Mouse (Mus musculus) heart, postnatal 0 days (tissue): ENCODE data around the gene Vasn. TPM values are rescaled to one million over a fixed set of nuclear protein-coding genes. Genes with fewer than 3 reads are reported as not detected.

ENCODE experiments used
- ATAC-seq: fragments of 200-750 bp; cut with Nextera tagmentation; 2 replicates; pipeline ENCODE4 v1.8.0; 2017; ENCODE audit warnings: low read depth, moderate number of reproducible peaks, moderate library complexity; ENCODE audit not compliant: insufficient read depth
- DNase-seq: peaks from one replicate; pipeline ENCODE4 v3.0.0-alpha.2; 2016; ENCODE audit warnings: low spot score
- H3K27ac ChIP-seq: fragments of 300-500 bp; sonication (generic); 2 replicates; pipeline ENCODE4 v1.5.1; 2014; ENCODE audit warnings: low read depth, mild to moderate bottlenecking
- H3K27me3 ChIP-seq: fragments of 300-500 bp; sonication (generic); 2 replicates; pipeline ENCODE4 v1.6.1; 2014; ENCODE audit warnings: low read length, mixed read lengths; ENCODE audit not compliant: control insufficient read depth, insufficient read depth
- H3K36me3 ChIP-seq: fragments of 300-500 bp; sonication (generic); replicated peaks from 2 replicates; pipeline ENCODE4 v1.6.1; 2014; ENCODE audit warnings: low read length, mixed read lengths; ENCODE audit not compliant: control insufficient read depth, insufficient read depth
- H3K4me1 ChIP-seq: fragments of 300-500 bp; sonication (generic); 2 replicates; pipeline ENCODE4 v1.6.1; 2014; ENCODE audit warnings: antibody characterized with exemption; ENCODE audit not compliant: control insufficient read depth, insufficient read depth
- H3K4me2 ChIP-seq: fragments of 300-500 bp; sonication (generic); 2 replicates; pipeline ENCODE4 v1.6.1; 2014; ENCODE audit warnings: low read depth, mild to moderate bottlenecking, low read length, moderate library complexity
- H3K4me3 ChIP-seq: fragments of 300-500 bp; sonication (generic); 2 replicates; pipeline ENCODE4 v1.5.1; 2014; ENCODE audit warnings: low read depth, low read length
- H3K9ac ChIP-seq: fragments of 300-500 bp; sonication (generic); replicated peaks from 2 replicates; pipeline ENCODE4 v1.6.1; 2014; ENCODE audit warnings: low read depth, low read length, mixed read lengths
- H3K9me3 ChIP-seq: fragments of 300-500 bp; sonication (generic); replicated peaks from 2 replicates; pipeline ENCODE4 v1.6.1; 2016; ENCODE audit warnings: low read length; ENCODE audit not compliant: control insufficient read depth
- CTCF ChIP-seq: IDR thresholded peaks from 2 replicates; pipeline ENCODE4 v1.5.1; 2016; ENCODE audit warnings: antibody characterized with exemption, control low read depth, low read depth
- EP300 ChIP-seq: IDR thresholded peaks from 2 replicates; pipeline ENCODE4 v1.6.1; 2016; ENCODE audit warnings: antibody characterized with exemption, low read depth
- WGBS: fragments of 180-500 bp; shearing (Covaris S2); extraction: QIAGEN DNeasy Blood & Tissue Kit; methylation state at CpG from one replicate; pipeline ENCODE4 v1.1.7; 2014; 5-methylcytosine and 5-hydroxymethylcytosine counted together
- polyA plus RNA-seq: library from polyadenylated mRNA; unstranded; fragments of >200 nt; fragmentation: Nextera tagmentation; extraction: Ambion mirVana; gene quantifications from 2 replicates; pipeline ENCODE4 v1.2.1, GENCODE M21; 2015
- total RNA-seq: library from RNA; depleted of rRNA; stranded (reverse); fragments of >200 nt; gene quantifications from 2 replicates; pipeline ENCODE4 v1.2.3, GENCODE M21; 2014; ENCODE audit warnings: low replicate concordance

The Vasn gene
- total and polyA plus RNA-seq, 2 experiments from 2014 or later: 9.3 to 38.7 TPM

DNA sequence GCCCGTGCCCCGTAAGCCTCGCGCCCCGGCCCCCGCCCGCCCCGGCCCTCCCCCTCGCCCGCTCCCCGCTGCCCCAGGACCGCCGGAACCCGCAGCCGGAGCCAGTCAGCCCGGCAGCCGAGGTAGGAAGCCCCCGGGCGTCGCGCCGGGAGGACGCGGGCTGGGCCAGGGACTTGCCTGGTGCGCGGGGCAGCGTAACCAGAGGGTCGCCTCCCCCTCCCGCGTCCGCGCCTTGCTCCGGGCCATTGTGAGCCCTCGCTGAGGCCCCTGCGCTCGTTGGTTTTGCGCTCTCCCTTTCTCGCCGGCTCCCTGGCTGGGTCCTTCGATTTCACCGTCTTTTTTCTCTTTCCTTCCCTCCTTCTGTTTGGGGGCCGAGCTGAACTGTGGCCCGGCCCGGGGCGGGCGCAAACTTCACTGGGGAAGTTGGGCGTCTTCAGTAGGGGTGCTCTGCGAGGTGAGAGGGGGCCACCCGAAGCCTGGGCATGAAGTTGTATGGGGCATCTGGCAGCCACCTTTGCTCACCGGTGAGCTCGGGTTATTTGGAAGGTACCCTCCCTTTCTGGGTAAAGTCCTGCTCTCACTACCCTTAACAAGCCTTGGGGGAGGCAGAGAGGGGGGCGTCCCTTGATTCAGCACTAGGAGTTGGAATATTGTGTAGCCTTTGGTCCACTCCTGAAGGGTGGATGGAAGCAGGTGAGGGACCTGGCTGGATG lies 44.8 kb upstream of the Vasn start:
- Histone ChIP-seq H3K4me1 (peaks cover 46% of the 10 kb centered on the region), H3K4me2 (peak overlapping the region; percentile 91), H3K27me3 (no peaks in the 10 kb centered on the region), H3K4me3 (peak overlapping the region; percentile 82), H3K27ac (peak overlapping the region; percentile 94), H3K9ac (peak overlapping the region; percentile 86), H3K9me3 (no peaks in the 10 kb centered on the region), H3K36me3 (peaks cover 14% of the 10 kb centered on the region; the same call in 1 of the 2 replicates)
- peak; percentile 16; the same call in 1 of the 2 replicates for ATAC-seq
- WGBS: under 1% methylated on average over 35 of the region's 52 CpGs
- peak; percentile 20 for DNase-seq
- TF ChIP-seq CTCF: no peak
- TF ChIP-seq EP300: no peak

DNA sequence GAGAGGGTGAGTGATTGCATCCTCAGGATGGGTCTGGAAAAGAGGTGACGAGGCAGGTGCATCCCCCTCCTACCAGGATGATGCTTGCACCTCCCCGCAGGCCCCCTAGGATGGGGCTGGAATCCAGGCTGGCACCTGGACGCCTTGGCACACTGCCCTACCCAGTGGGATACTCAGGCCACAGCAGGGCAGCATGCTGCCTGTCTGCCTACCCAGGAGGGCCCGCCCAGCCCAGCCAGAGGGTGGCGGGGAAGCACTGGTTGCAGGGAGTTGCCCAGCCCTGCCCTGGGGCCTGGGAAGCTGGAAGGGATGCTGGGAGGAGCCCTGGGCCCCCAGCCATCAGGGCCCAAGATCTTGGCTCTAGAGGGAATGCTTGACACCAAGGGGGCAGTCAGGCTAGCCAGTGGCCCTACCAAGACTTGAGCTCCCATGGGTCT lies 44.2 kb upstream of the Vasn start:
- Histone ChIP-seq H3K4me2 (peak overlapping the region; percentile 91), H3K36me3 (peaks cover 9% of the 10 kb centered on the region; the same call in 1 of the 2 replicates), H3K4me3 (peak overlapping the region; percentile 82), H3K9ac (peak overlapping the region; percentile 86), H3K4me1 (peaks cover 49% of the 10 kb centered on the region), H3K9me3 (no peaks in the 10 kb centered on the region), H3K27me3 (no peaks in the 10 kb centered on the region), H3K27ac (peak overlapping the region; percentile 94)
- WGBS: 8% methylated on average over 5 of the region's 5 CpGs
- no peak for ATAC-seq
- no peak for TF ChIP-seq EP300
- peak; percentile 20; the same call in 1 of the 2 replicates for TF ChIP-seq CTCF
- no peak for DNase-seq

DNA sequence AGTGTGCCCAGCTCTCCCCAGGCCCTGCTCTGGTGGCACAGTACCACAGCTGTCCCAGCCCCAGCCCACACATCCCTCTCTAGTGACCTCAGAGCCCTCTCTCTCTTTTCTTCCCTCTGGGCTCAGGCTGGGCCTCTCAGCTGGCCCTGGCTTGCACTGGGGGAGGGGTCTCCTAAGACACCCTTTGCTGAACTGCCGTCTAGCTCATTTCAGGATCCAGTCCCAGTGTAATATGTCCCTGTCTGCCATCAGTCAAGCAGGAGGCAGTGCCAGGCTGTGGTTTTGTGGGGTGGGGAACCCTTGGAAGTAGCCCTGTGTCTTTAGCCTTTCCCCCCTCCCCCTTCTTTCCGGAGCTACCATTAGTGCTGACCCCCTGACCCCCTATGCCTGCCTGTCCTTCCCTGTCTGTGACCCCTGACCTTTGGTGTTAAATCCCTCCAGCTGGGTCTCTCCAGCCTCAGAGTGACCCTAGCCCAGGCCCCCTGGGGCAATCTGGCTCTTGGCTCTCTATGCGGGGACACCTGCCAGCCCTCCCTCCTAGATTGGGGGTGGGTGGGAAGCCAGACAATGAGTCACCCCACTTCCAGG lies 43.5 kb upstream of the Vasn start:
- Histone ChIP-seq H3K27me3 (no peaks in the 10 kb centered on the region), H3K9ac (peak overlapping the region; percentile 86), H3K4me2 (peak overlapping the region; percentile 91), H3K4me1 (peaks cover 56% of the 10 kb centered on the region), H3K9me3 (no peaks in the 10 kb centered on the region), H3K27ac (peak overlapping the region; percentile 67), H3K4me3 (peak overlapping the region; percentile 82), H3K36me3 (0 out of 2 replicates have a peak, but pooled peaks cover 2% of the 10 kb centered on the region)
- 25% methylated on average over 3 of the region's 3 CpGs for whole genome bisulfite sequencing
- TF ChIP-seq CTCF: no peak
- no peak for TF ChIP-seq EP300
- DNase-seq (no peak), ATAC-seq (no peak)

DNA sequence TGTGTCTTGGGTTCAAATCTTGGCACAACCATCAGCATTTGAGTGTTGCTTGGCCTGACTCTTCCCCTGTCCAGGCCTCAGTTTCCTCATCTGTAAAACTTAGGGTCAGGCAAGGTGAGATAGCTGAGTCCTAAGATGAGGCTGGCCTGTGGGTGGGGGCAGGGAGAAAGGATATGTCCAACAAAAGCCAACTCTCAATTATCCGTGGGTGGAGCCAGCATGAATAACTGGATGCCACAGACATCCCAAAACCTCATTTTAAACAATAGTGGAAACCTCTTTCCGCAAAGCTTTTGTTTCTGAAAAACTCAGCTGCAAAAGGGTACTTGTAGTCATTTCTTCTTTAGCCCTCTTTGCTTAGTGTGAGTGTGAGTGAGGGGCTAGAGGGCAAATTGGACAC lies 42.9 kb upstream of the Vasn start:
- H3K4me1 ChIP-seq: peaks cover 60% of the 10 kb centered on the region
- peak overlapping the region; percentile 91; the same call in 1 of the 2 replicates for H3K4me2 ChIP-seq
- H3K4me3 ChIP-seq: no peak overlapping the region
- 53% methylated on average over 2 of the region's 2 CpGs for WGBS
- H3K36me3 ChIP-seq: no peaks in the 10 kb centered on the region
- no peaks in the 10 kb centered on the region for H3K9me3 ChIP-seq
- no peak for DNase-seq
- H3K27me3 ChIP-seq: no peaks in the 10 kb centered on the region
- H3K9ac ChIP-seq: no peak overlapping the region
- TF ChIP-seq EP300 (no peak), CTCF (no peak)
- no peak for ATAC-seq
- H3K27ac ChIP-seq: no peak overlapping the region

DNA sequence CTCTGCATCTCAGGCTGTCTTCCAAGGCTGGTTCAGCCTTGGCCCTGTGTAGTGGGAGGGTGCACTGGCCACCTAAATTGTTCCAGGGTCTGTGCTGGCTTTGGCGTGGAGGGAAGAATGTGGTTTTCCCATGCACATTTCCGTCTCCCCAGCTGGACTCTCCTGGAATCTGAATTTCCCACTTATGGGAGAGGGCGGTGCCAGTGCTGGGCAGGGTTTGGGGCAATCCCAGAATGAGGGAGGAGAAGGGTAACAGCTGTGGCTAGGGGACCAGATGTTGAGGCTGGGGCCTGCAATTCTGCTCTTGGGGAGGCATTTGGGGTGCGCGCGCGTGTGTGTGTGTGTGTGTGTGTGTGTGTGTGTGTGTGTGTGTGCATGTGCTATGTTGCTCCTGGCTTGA lies 42.4 kb upstream of the Vasn start:
- no peak for ATAC-seq

More for the DNA sequence above, 42.4 kb upstream of the Vasn start:
- WGBS: 59% methylated on average over 7 of the region's 7 CpGs
- H3K27me3 ChIP-seq: no peaks in the 10 kb centered on the region
- no peak for DNase-seq
- no peaks in the 10 kb centered on the region for H3K9me3 ChIP-seq
- H3K4me3 ChIP-seq: no peak overlapping the region
- TF ChIP-seq EP300 (no peak), CTCF (no peak)
- H3K4me2 ChIP-seq: no peak overlapping the region
- no peak overlapping the region for H3K9ac ChIP-seq
- H3K36me3 ChIP-seq: no peaks in the 10 kb centered on the region
- peaks cover 64% of the 10 kb centered on the region for H3K4me1 ChIP-seq
- H3K27ac ChIP-seq: no peak overlapping the region
